Mouse (Mus musculus) monocyte, adult 5-6 weeks (primary cell): ENCODE data around the gene A1bg. TPM values are rescaled to one million over a fixed set of nuclear protein-coding genes. Genes with fewer than 3 reads are reported as not detected.
A peak's percentile ranks its signal among the peaks of the same experiment; 100 is the strongest.

Experiments
- ATAC-seq: fragments of 153-309, 156-312 bp; replicated peaks from 2 replicates; pipeline ENCODE4 v1.8.0; 2017; ENCODE audit warnings: mild to moderate bottlenecking; ENCODE audit not compliant: low TSS enrichment, insufficient number of reproducible peaks, severe bottlenecking, poor library complexity, low FRiP score
- total RNA-seq: library from RNA; stranded (forward); fragments of 200-1000, 200-491, 200-594 nt; gene quantifications from 3 replicates; pipeline ENCODE4 v1.2.3, GENCODE M21; 2017

Gene A1bg
- total RNA-seq: not detected in 3 replicates

DNA sequence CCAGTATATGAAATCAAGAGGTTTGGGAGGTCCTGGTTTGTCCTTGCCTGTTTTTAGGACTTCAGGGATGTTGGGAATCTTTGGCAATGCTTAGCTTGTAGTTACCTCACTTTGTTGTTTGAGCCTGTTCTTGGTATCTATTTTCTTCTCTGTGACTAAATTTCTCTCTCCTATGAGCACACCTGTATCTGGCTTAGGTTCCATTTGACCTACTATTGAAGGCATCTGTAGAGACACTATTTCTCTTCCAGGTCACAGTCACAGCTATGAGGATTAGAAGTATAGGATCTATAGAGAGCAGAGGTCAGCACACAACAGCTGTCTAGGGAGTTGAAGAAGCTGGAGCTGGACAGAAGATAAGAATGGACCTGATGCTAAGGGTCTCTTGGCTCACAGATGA lies at the start of gene A1bg:
Gene A1bg, minus strand, starts transcription at position 101 of the 400 bp plus-strand sequence.
- no peak for ATAC-seq

DNA sequence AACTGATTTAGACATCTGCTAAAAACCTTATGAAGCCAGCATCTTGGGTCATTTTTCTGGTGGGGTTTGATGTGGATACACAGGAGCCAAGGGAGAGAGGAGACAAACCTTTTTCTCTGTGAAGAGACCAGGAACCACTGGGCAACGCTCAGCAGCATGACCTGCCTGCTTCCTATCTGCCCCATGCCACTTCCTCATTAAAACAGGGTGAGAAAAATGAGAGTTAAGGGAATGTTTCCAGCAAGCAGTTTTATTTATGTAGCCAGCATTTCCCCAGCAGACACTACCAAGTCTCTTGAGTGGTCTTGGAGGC lies 45.7 kb upstream of the A1bg start:
- no peak for ATAC-seq

- no peak for ATAC-seq
Measured at GRCm38 (mm10) chr15:60967841-60968548, 45.2 kb upstream of the A1bg start.

GRCm38 (mm10) chr15:60925686-60926085 lies 2.9 kb upstream of the A1bg start:
- no peak for ATAC-seq

DNA sequence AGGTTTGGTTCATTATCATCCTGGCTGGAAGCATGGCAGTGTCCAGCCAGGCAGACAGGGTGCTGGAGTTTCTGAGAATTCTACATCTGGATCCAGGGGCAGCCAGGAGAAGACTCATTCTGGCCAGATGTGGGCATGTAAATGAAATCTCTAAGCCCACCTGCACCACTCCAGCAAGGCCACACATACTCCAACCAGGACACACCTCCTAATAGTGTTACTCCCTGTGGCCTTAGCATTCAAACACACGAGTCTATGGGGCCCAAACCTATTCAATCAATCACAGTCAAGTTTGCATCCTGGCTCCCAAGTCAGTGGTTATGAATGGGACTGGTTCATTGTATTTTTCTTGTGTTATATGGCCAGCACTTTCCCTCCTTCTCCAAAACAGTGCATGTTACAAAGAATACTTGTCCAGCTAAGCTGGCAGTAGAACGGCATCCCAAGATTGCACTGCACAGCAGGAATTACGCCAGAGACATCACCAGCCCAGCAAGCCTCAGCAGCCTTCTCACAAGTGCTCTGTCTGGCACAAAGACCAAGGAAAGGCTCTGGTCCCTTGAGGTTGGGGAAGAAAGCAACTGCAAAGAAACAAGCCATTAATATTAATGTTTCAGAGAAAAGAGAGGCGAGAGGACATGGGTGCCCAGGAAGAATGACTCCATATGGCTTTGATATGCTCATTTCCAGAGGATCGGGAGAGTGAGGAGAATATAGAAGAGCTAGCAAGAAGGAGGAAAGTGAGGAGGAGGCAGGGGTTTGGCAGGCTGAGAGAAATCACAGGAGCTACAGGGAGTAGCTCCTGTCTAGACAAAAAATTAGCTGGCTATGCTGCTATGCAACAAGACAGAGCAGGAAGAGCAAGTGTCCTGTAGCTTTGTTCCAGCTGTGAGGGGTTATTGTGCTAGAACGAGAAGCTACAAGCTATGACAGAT lies 18.8 kb downstream of the A1bg start:
- no peak for ATAC-seq

- ATAC-seq: no peak
Measured at GRCm38 (mm10) chr15:60898187-60898965, 24.4 kb downstream of the A1bg start.

DNA sequence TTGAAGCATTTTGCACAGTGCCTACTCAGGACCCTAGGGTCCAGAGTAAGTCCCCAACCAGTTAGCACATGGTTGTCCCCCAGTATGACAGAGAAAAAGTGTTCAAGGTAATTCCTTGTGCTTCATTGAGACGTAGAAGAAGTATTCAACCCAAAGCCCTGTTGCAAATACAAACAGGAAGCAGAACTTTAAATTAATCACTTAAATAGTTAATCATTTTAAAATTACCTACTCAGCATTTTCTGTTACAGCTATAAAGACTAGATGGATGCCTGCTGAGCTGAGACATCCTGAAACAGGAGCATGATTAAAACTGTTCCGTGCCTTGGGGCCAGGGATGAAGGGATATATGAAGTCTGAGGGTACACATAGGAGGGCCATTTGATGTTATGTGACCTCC lies 26.8 kb downstream of the A1bg start:
- no peak for ATAC-seq

DNA sequence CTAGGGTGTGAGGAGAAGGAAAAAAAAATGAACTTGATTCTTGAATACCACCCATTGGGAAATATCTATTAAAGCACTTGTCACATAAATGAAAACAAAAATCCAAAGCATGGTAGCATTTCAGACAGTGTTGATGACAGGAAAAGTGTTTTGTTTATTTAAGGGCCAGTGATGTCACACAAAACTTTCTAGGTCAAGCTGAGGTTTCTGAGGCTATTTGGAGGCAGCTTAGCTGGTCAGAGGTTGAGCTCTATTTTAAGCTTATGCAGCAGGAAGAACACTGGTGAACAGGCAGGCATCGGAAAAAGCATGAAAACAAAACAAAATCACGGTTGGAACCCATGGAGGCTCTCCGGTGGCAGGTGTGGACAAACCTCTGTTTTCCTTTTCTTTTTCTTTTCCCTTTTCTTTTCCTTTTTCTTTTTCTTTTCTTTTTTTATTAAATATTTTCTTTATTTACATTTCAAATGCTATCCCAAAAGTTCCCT lies 29.8 kb downstream of the A1bg start:
- no peak for ATAC-seq

GRCm38 (mm10) chr15:60888724-60889123 lies 34.1 kb downstream of the A1bg start:
- no peak for ATAC-seq

- no peak for ATAC-seq
Measured at GRCm38 (mm10) chr15:60875721-60876120, 47.1 kb downstream of the A1bg start.

- ATAC-seq: no peak
Measured at GRCm38 (mm10) chr15:60862417-60862816, 60.4 kb downstream of the A1bg start.

GRCm38 (mm10) chr15:60855112-60855511 lies 67.7 kb downstream of the A1bg start:
- peak; percentile 57; the same call in 1 of the 2 replicates for ATAC-seq

DNA sequence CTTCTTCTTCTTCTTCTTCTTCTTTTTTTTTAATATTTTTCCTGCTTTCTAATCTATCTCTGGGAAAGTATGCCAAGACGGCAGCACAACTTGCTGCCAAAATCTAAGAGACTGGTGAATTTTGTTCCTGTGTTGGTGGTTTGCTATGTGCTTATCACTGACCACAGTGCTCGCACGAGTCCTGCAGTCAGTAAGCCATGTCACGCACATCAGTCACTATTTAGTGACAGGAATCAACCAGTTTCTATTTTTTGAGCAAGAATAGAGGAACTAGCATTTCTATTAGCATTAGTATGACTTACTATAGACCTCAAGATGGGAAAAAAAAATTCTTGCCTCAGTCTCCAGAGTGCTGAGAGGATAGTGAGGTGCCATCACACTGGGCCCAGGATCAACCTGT lies 68.7 kb downstream of the A1bg start:
- ATAC-seq: 0 out of 2 replicates have a peak, but pooled peaks have one; percentile 13

- no peak for ATAC-seq
Measured at GRCm38 (mm10) chr15:60853231-60853999, 69.4 kb downstream of the A1bg start, which contains the start of gene Fam84b. Gene Fam84b, minus strand, starts transcription at chr15:60853778.

DNA sequence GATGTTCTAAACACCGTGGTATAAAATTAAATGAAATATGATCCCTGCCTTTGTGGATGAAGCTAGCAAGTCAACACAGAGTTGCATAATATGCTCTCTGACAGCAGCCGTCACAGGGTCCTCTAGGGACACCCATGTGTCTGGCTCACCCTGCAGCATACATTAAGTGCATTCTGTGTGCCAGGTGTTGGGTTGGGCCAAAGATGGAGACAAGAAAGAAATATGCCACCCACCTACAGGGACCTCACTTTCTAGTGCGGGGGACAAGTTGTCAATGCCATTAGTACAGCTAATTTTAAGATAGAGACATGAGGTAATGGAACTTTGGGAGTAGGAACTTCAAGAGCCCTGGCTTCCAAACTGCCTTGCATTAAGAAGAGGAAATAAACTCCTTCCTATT lies 74.2 kb downstream of the A1bg start:
- no peak for ATAC-seq
